Mouse (Mus musculus) mouse trophoblast stem cell (cell line): ENCODE data around the gene Wrb.
"Not testable (repeated sequence)": the region's sequence is repeated elsewhere in the genome, so short reads cannot be mapped to it uniquely, and the experiment has no call there.

Source experiments
- in situ Hi-C, 2 experiments: fragments of 300-500 bp; cut with MseI, MboI; formaldehyde crosslinking; loops; 2 replicates in 1 of 2; 3 replicates in 1 of 2; pipeline ENCODE4 v1.15.1; 2025

The Wrb gene

GRCm38 (mm10) chr16:96145110-96145800 lies at the start of gene Wrb:
Wrb (plus strand) TSS chr16:96145407.
- in situ Hi-C loops, result loop anchor here in 1 of 2 experiments (5.0 kb wide), 1 partner anchor 33 kb away; no protein-coding TSS in a partner anchor

GRCm38 (mm10) chr16:96095966-96096365 lies 49.2 kb upstream of the Wrb start:
- in situ Hi-C loops, result no loop called here

GRCm38 (mm10) chr16:96097811-96098210 lies 47.4 kb upstream of the Wrb start:
- in situ Hi-C loops, result not testable (repeated sequence)

GRCm38 (mm10) chr16:96103036-96103435 lies 42.2 kb upstream of the Wrb start:
- in situ Hi-C loops, result no loop called here

- in situ Hi-C loops, result loop anchor here in 1 of 2 experiments (5.0 kb wide), 1 partner anchor 38 kb away; the partner anchor contains the start of gene Wrb
Observed at GRCm38 (mm10) chr16:96109673-96110072, 35.5 kb upstream of the Wrb start.

- in situ Hi-C loops, result loop anchor here in 1 of 2 experiments (5.0 kb wide), 1 partner anchor 37 kb away; the partner anchor contains the start of gene Wrb
Observed at GRCm38 (mm10) chr16:96110655-96111345, 34.4 kb upstream of the Wrb start.

- in situ Hi-C loops, result loop anchor here in 1 of 2 experiments (5.0 kb wide), 1 partner anchor 35 kb away; the partner anchor contains the start of gene Wrb
Observed at GRCm38 (mm10) chr16:96112769-96113168, 32.4 kb upstream of the Wrb start.

GRCm38 (mm10) chr16:96114729-96115128 lies 30.5 kb upstream of the Wrb start:
- in situ Hi-C loops, result loop anchor here (5.0 kb wide), 2 partner anchors 33 to 38 kb away; partner anchors contain the start of gene Wrb (in 1 of the 2)

GRCm38 (mm10) chr16:96120022-96120623 lies 25.1 kb upstream of the Wrb start:
- in situ Hi-C loops, result no loop called here

- in situ Hi-C loops, result no loop called here
Observed at GRCm38 (mm10) chr16:96126684-96127171, 18.5 kb upstream of the Wrb start.

- in situ Hi-C loops, result no loop called here
Observed at GRCm38 (mm10) chr16:96127288-96127656, 17.9 kb upstream of the Wrb start.

- in situ Hi-C loops, result no loop called here
Observed at GRCm38 (mm10) chr16:96127657-96128344, 17.4 kb upstream of the Wrb start, which contains the start of gene Hmgn1. Hmgn1 (minus strand) TSS chr16:96127729.

GRCm38 (mm10) chr16:96128466-96128865 lies 16.7 kb upstream of the Wrb start:
- in situ Hi-C loops, result no loop called here

- in situ Hi-C loops, result loop anchor here in 1 of 2 experiments (5.0 kb wide), 1 partner anchor 32 kb away; no protein-coding TSS in a partner anchor
Observed at GRCm38 (mm10) chr16:96144748-96145109, 478 bp upstream of the Wrb start.

GRCm38 (mm10) chr16:96145814-96146213 lies 607 bp downstream of the Wrb start:
- in situ Hi-C loops, result loop anchor here in 1 of 2 experiments (5.0 kb wide), 1 partner anchor 34 kb away; no protein-coding TSS in a partner anchor

GRCm38 (mm10) chr16:96148834-96149233 lies 3.6 kb downstream of the Wrb start:
- in situ Hi-C loops, result loop anchor here in 1 of 2 experiments (5.0 kb wide), 1 partner anchor 37 kb away; no protein-coding TSS in a partner anchor

GRCm38 (mm10) chr16:96149311-96149710 lies 4.1 kb downstream of the Wrb start:
- in situ Hi-C loops, result loop anchor here in 1 of 2 experiments (5.0 kb wide), 1 partner anchor 37 kb away; no protein-coding TSS in a partner anchor

GRCm38 (mm10) chr16:96150995-96151394 lies 5.8 kb downstream of the Wrb start:
- in situ Hi-C loops, result loop anchor here in 1 of 2 experiments (5.0 kb wide), 1 partner anchor 34 kb away; no protein-coding TSS in a partner anchor

- in situ Hi-C loops, result loop anchor here in 1 of 2 experiments (5.0 kb wide), 1 partner anchor 34 kb away; no protein-coding TSS in a partner anchor
Observed at GRCm38 (mm10) chr16:96151551-96151950, 6.3 kb downstream of the Wrb start.

- in situ Hi-C loops, result loop anchor here in 1 of 2 experiments (5.0 kb wide), 1 partner anchor 37 kb away; no protein-coding TSS in a partner anchor
Observed at GRCm38 (mm10) chr16:96154476-96154875, 9.3 kb downstream of the Wrb start.

- in situ Hi-C loops, result no loop called here
Observed at GRCm38 (mm10) chr16:96156019-96156418, 10.8 kb downstream of the Wrb start.
